Mouse (Mus musculus) fat pad, adult 2 months (tissue): ENCODE data around the gene Rogdi.

Experiments used
- DNase-seq: peaks from one replicate; pipeline ENCODE4 v3.0.0-alpha.2; 2011; ENCODE audit warnings: low read depth, low spot score; ENCODE audit errors: extremely low read depth

The Rogdi gene

GRCm38 (mm10) chr16:5013054-5013838, at the start of gene Rogdi:
Gene Rogdi (minus strand): TSS chr16:5013553.
- DNase-seq, result peak; percentile 86

GRCm38 (mm10) chr16:5058114-5058513, 44.8 kb upstream of the Rogdi start:
- DNase-seq, result no peak

- DNase-seq, result no peak
Observed at GRCm38 (mm10) chr16:5050251-5051110, 37.1 kb upstream of the Rogdi start.

- DNase-seq, result peak; percentile 90
Observed at GRCm38 (mm10) chr16:5049774-5050234, 36.5 kb upstream of the Rogdi start, which contains the start of the genes Glyr1 and Ubn1. Gene Glyr1 (minus strand): TSS chr16:5049863. Gene Ubn1 (plus strand): TSS chr16:5050057.

- no peak for DNase-seq
Observed at GRCm38 (mm10) chr16:5049182-5049773, 35.9 kb upstream of the Rogdi start.

- DNase-seq, result no peak
Observed at GRCm38 (mm10) chr16:5045322-5045721, 32.0 kb upstream of the Rogdi start.

- DNase-seq, result no peak
Observed at GRCm38 (mm10) chr16:5036649-5037234, 23.4 kb upstream of the Rogdi start.

- DNase-seq, result no peak
Observed at GRCm38 (mm10) chr16:5035591-5035990, 22.2 kb upstream of the Rogdi start.

GRCm38 (mm10) chr16:5029847-5030246, 16.5 kb upstream of the Rogdi start:
- DNase-seq, result no peak

- DNase-seq, result no peak
Observed at GRCm38 (mm10) chr16:5024021-5024420, 10.7 kb upstream of the Rogdi start.

- no peak for DNase-seq
Observed at GRCm38 (mm10) chr16:5014578-5014977, 1.2 kb upstream of the Rogdi start.

GRCm38 (mm10) chr16:5012036-5013005, 1.0 kb downstream of the Rogdi start:
- no peak for DNase-seq

GRCm38 (mm10) chr16:5011285-5011684, 2.1 kb downstream of the Rogdi start:
- no peak for DNase-seq

- DNase-seq, result no peak
Observed at GRCm38 (mm10) chr16:5010371-5010935, 2.9 kb downstream of the Rogdi start.

- DNase-seq, result peak; percentile 26
Observed at GRCm38 (mm10) chr16:5008076-5008475, 5.3 kb downstream of the Rogdi start.

GRCm38 (mm10) chr16:5007492-5007891, 5.9 kb downstream of the Rogdi start:
- no peak for DNase-seq

GRCm38 (mm10) chr16:5007067-5007466, 6.3 kb downstream of the Rogdi start, which contains the start of gene Smim22:
Gene Smim22 (plus strand): TSS chr16:5007288.
- no peak for DNase-seq

GRCm38 (mm10) chr16:5000611-5001010, 12.7 kb downstream of the Rogdi start:
- DNase-seq, result peak; percentile 30

GRCm38 (mm10) chr16:4998984-4999383, 14.4 kb downstream of the Rogdi start:
- no peak for DNase-seq
